Mouse (Mus musculus): ENCODE measurements around the gene Zbtb44. TPM values are rescaled to one million over a fixed set of nuclear protein-coding genes. Genes with fewer than 3 reads are reported as not detected.

The Zbtb44 gene
- 5.8 and 6.4 TPM in 2 replicates for polyA plus RNA-seq (2012; rRNA removed; ENCODE audit: low replicate concordance)

DNA sequence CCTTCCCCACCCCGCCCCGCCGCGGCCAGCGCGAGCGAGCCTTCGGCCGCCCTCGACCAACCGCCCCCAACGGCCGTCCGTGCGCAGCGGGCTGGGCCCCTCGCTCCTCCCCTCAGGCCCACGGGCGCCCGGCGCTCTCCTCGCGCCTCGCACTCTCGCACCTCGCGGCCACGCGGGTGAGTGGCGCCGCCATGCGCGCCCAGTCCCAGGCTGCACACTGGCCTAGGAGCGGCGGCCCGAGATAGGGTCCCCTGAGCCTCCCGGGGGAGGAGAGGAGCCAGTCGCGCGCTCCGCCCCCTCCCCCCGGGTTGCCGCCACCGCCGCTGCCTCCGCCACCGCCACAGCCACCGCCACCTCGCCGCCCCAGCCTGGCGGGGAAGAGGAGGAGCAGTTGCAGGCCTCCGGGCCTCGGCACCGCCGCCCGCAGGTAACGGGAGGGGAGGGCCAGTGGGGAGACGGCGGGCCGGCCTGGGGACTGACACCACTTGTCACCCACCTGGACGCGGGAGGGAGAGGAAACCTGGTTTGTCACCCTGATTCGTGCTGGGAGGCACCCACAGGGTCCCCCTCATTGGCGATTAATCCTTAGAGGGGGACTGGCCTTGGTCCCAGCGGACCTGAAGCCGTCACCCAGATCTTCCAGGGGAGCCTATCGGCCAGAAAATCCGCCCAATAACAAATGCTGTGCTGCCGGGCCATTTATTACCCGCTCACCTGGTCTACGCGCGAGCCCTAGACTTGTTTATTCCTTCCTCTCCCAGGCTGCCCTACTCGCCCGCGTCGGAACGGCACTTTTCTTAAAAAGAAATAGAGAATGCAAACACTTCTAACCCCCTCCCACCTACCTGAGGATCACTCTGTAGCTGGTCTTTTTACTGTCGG is at the start of gene Zbtb44:
Gene Zbtb44 (plus strand): TSS at position 113 of the 882 bp plus-strand sequence.

Other genes starting within 250 kb of the Zbtb44 start
- gene Adamts15, start 108.2 kb upstream of the Zbtb44 start, polyA plus RNA-seq (2012; rRNA removed; ENCODE audit: low replicate concordance) = 2.4 and 6.1 TPM in 2 replicates
- 1.2 and 1.4 TPM in 2 replicates for gene Adamts8, start 88.1 kb upstream of the Zbtb44 start, polyA plus RNA-seq (2012; rRNA removed; ENCODE audit: low replicate concordance)
- gene St14, start 101.2 kb downstream of the Zbtb44 start, polyA plus RNA-seq (2012; rRNA removed; ENCODE audit: low replicate concordance) = 122 and 214 TPM in 2 replicates
- gene Aplp2, start 181.2 kb downstream of the Zbtb44 start, polyA plus RNA-seq (2012; rRNA removed; ENCODE audit: low replicate concordance) = 88.8 and 107 TPM in 2 replicates
- 3.7 and 6.6 TPM in 2 replicates for gene Prdm10, start 249.9 kb downstream of the Zbtb44 start, polyA plus RNA-seq (2012; rRNA removed; ENCODE audit: low replicate concordance)

All from duodenum, adult 2 months (tissue).